25 mouse cellular contexts compared by ENCODE assay signal in genomic region chr13:69627941-69628340, GRCm38 (mm10). TPM values are rescaled to one million over a fixed set of nuclear protein-coding genes. Genes with fewer than 3 reads are reported as not detected.
DNase-seq lines count a peak whose midpoint lies in the region; ATAC-seq lines count a peak whose summit lies in the region.
"Had no signal": no experiment of that assay in that cellular context is flagged by ENCODE, and none has a peak within 500 bp of the region (broad histone marks: within the 10 kb centered on the region; RNA-seq: fewer than 3 reads in every experiment).

No protein-coding gene starts in this region.

- WGBS in forebrain, embryonic 11.5 days = 93% methylated on average over 3 of the region's 3 CpGs
- WGBS in forebrain, embryonic 13.5 days = 96% methylated on average over 3 of the region's 3 CpGs
- 98% methylated on average over 3 of the region's 3 CpGs for WGBS in heart, embryonic 10.5 days

- H3K27ac ChIP-seq in forebrain, embryonic 11.5 days (ENCODE audit: low read depth, low read length) = no peak overlapping the region
- no peak overlapping the region for H3K27ac ChIP-seq in forebrain, embryonic 13.5 days
- H3K27ac ChIP-seq in heart, embryonic 10.5 days = no peak overlapping the region
- H3K27ac ChIP-seq: embryonic facial prominence, embryonic 10.5 days; embryonic facial prominence, embryonic 12.5 days; forebrain, embryonic 12.5 days; forebrain, embryonic 15.5 days had no signal

- H3K4me2 ChIP-seq in forebrain, embryonic 11.5 days (ENCODE audit: low read depth, low read length, severe bottlenecking) = no peak overlapping the region
- no peak overlapping the region for H3K4me2 ChIP-seq in forebrain, embryonic 13.5 days
- H3K4me2 ChIP-seq: embryonic facial prominence, embryonic 12.5 days; forebrain, embryonic 12.5 days; forebrain, embryonic 15.5 days had no signal

- intact Hi-C loops in heart, postnatal 25 days (cut with DNase I) = no loop called here

- peaks cover 11% of the 10 kb centered on the region for H3K36me3 ChIP-seq in forebrain, embryonic 11.5 days (ENCODE audit: control insufficient read depth, insufficient read depth, low read length)
- peaks cover 98% of the 10 kb centered on the region for H3K36me3 ChIP-seq in forebrain, embryonic 13.5 days (ENCODE audit: poor library complexity, severe bottlenecking)
- peaks cover 99% of the 10 kb centered on the region for H3K36me3 ChIP-seq in heart, embryonic 10.5 days

- no peaks in the 10 kb centered on the region for H3K9me3 ChIP-seq in forebrain, embryonic 11.5 days (ENCODE audit: control insufficient read depth, low read length)
- H3K9me3 ChIP-seq in forebrain, embryonic 13.5 days (replicated peaks) = no peaks in the 10 kb centered on the region
- H3K9me3 ChIP-seq in heart, embryonic 10.5 days = no peaks in the 10 kb centered on the region
- H3K9me3 ChIP-seq: embryonic facial prominence, embryonic 10.5 days; embryonic facial prominence, embryonic 12.5 days; forebrain, embryonic 12.5 days; forebrain, embryonic 15.5 days; G1E had no signal

- no peak overlapping the region for H3K4me3 ChIP-seq in forebrain, embryonic 11.5 days (ENCODE audit: low read depth, low read length)
- H3K4me3 ChIP-seq in forebrain, embryonic 13.5 days = no peak overlapping the region
- no peak overlapping the region for H3K4me3 ChIP-seq in heart, embryonic 10.5 days
- H3K4me3 ChIP-seq: embryonic facial prominence, embryonic 10.5 days; embryonic facial prominence, embryonic 12.5 days; forebrain, embryonic 12.5 days; forebrain, embryonic 15.5 days had no signal

- H3K27me3 ChIP-seq in forebrain, embryonic 11.5 days (ENCODE audit: control insufficient read depth, insufficient read depth, low read length) = no peaks in the 10 kb centered on the region
- H3K27me3 ChIP-seq in forebrain, embryonic 13.5 days = no peaks in the 10 kb centered on the region
- H3K27me3 ChIP-seq in heart, embryonic 10.5 days (ENCODE audit: insufficient read depth, poor library complexity, severe bottlenecking) = no peaks in the 10 kb centered on the region
- H3K27me3 ChIP-seq: CH12.LX; embryonic facial prominence, embryonic 12.5 days; forebrain, embryonic 12.5 days; forebrain, embryonic 15.5 days; Patski had no signal

- no peaks in the 10 kb centered on the region for H3K4me1 ChIP-seq in forebrain, embryonic 11.5 days (replicated peaks; ENCODE audit: control insufficient read depth, insufficient read depth, low read length)
- no peaks in the 10 kb centered on the region for H3K4me1 ChIP-seq in forebrain, embryonic 13.5 days
- H3K4me1 ChIP-seq in heart, embryonic 10.5 days = no peaks in the 10 kb centered on the region
- H3K4me1 ChIP-seq: embryonic facial prominence, embryonic 10.5 days; embryonic facial prominence, embryonic 12.5 days; forebrain, embryonic 12.5 days; forebrain, embryonic 15.5 days had no signal

- no peak overlapping the region for H3K9ac ChIP-seq in forebrain, embryonic 11.5 days (ENCODE audit: low read length)
- no peak overlapping the region for H3K9ac ChIP-seq in forebrain, embryonic 13.5 days
- H3K9ac ChIP-seq: embryonic facial prominence, embryonic 12.5 days; forebrain, embryonic 12.5 days; forebrain, embryonic 15.5 days; forebrain, postnatal 0 days had no signal

- DNase-seq in forebrain, embryonic 11.5 days (ENCODE audit: low spot score) = peak; percentile 22
- peak; percentile 51 for DNase-seq in heart, embryonic 10.5 days (ENCODE audit: low spot score)
- no peak for DNase-seq in heart, postnatal 25 days (ENCODE audit: low spot score)
- peak; percentile 11 for DNase-seq in urinary bladder, adult 2 months (ENCODE audit: low spot score)
- DNase-seq in urinary bladder, postnatal 36 days (ENCODE audit: low spot score in 2 of 2) = no peak
- DNase-seq: adrenal gland, adult 8-10 months; adrenal gland, postnatal 14 days; adrenal gland, postnatal 36 days; B cell, adult 2 months; cerebellum, adult 11-12 months; cerebellum, adult 2 months; cerebellum, adult 9-10 months; cerebellum, postnatal 10 days; cerebellum, postnatal 25 days; forebrain, postnatal 0 days had no signal

- ATAC-seq in forebrain, embryonic 11.5 days (replicated peaks; ENCODE audit: low FRiP score) = no peak
- no peak for ATAC-seq in forebrain, embryonic 13.5 days
- ATAC-seq: activated CD4-positive, CD25-positive, alpha-beta regulatory T cell, adult 4 months; CD4-positive, CD25-positive, alpha-beta regulatory T cell, adult 4 months; forebrain, embryonic 15.5 days; forebrain, postnatal 0 days; Patski had no signal

RNA-seq across cellular contexts. Expression of gene Srd5a1, which starts 16.7 kb away (rescaled TPM):
- 23.7 and 32.1 TPM in 2 replicates for polyA plus RNA-seq in forebrain, embryonic 11.5 days (2014; fragmentation: Nextera tagmentation; extraction: Ambion mirVana)
- polyA plus RNA-seq in forebrain, embryonic 13.5 days (2015; fragmentation: Nextera tagmentation; extraction: Ambion mirVana) = 25.4 and 31.6 TPM in 2 replicates
- polyA plus RNA-seq in heart, embryonic 10.5 days (2016; fragmentation: Nextera tagmentation; extraction: Ambion mirVana) = 8.5 and 12.0 TPM in 2 replicates
- 1 to 10 TPM; 1.4 TPM for total RNA-seq in heart, postnatal 25 days (2021)
- polyA plus RNA-seq in urinary bladder, adult 2 months (2012; rRNA removed) = 139 and 150 TPM in 2 replicates

Comparison
In these comparisons a context has a peak if more than half of its experiments do, and no peak if none do; other contexts are left out.
1. DNase-seq: peak in forebrain, embryonic 11.5 days (single experiment), heart, embryonic 10.5 days (single experiment) and urinary bladder, adult 2 months (single experiment); none in heart, postnatal 25 days (single experiment) and urinary bladder, postnatal 36 days (0 of 2).